Mouse (Mus musculus) heart, postnatal 10 days (tissue): ENCODE measurements at regions not wholly inside any gene's neighbourhood (a gene's known extent, or its start where the extent isn't known, plus 50 kb on each side); places are given as distances from the start of the nearest gene placed in this dataset.

ENCODE experiments used
- DNase-seq, 2 experiments: peaks; one replicate each; pipeline ENCODE4 v3.0.0; 2021
- intact Hi-C: fragments of 180-260 bp; cut with DNase I; formaldehyde crosslinking; loops from one replicate; pipeline ENCODE4 v1.15.1; 2025

DNA sequence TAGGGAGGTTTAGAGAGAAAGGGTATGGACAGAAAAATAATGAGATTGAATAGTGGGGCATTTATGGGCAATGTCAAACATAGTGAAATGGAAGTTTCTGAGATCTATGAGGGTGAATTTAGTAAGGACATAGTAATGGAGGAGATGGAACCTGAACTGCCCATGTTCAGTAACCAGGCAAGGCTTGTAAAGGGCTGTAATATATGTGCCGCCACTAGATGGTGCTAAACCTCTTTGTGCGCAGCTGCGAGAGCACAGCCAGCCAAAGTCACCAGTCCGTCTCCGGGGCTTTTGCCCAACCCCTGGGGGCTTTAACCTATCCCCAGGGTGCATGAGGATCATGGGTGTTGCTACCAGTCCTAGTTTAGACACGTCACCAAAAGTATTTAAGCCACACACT, 77.7 kb upstream of the Vmn2r25 start:
- peak; percentile 46 to 61 for DNase-seq
- intact Hi-C loops = loop anchor here (1.0 to 2.0 kb wide), 2 partner anchors 329 to 448 kb away; no protein-coding TSS in a partner anchor

DNA sequence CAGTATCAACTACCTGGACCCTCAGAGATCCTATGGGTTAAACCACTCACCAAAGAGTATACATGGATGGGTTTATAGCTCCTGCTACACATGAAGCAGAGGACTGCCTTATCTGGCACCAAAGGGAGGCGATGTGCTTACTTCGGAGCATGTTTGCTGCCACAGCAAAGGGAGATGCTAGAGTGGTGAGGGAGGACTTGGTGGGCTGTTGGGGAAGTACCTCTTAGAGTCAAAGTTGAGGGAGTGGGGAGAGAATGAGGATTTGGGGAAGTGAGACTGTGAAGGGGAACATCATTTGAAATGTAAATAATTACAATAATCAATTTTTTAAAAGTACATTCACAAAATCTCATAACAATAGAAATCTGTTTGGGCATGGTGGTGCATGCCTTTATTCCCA, 84.7 kb upstream of the Vmn2r25 start:
- no peak for DNase-seq
- intact Hi-C loops = no loop called here

DNA sequence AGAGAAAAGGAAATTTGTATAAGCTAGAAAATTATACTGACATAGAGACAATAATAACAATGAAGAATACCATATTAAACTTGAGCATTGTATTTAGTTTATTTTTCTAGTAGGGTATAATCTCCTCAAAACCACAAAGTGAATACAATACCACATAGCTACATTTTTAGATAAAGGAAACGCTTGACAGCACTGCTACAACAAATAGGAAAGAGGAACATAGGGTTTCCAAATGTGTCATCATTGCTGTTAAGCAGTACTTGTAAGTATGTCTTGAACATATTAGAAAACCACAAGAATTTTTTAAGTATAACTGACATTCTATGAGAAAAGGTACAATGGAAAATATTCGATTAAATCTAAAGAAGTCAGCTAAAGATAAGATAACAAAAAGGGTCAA, 63.0 kb upstream of the Vmn2r26 start:
- DNase-seq = no peak
- intact Hi-C loops = no loop called here

DNA sequence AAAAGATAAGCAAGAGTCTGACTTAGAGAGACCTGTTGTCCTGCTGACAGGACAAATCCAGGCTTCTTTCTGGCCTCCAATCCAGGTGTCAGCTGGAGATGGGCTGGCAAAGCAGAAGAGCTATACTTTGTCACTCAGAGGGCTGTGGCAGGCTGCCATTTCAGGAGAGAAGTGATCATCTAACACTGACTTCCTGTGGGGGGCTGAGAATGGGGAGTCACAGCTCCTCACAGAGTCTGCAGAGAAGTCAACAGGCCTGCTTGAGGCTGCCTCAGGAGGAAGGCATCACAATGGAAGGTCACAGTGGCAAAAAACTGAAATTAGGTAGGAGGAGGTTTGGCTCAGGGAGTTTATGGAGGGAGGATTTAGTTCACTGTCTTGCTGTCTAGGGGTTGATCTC, 53.2 kb upstream of the Vmn2r26 start:
- no peak for DNase-seq

More for the DNA sequence above, 53.2 kb upstream of the Vmn2r26 start:
- intact Hi-C loops = no loop called here
